Mouse (Mus musculus) stomach, embryonic 16.5 days (tissue): Measurements from ENCODE around the gene Khnyn. TPM values are rescaled to one million over a fixed set of nuclear protein-coding genes. Genes with fewer than 3 reads are reported as not detected.

Experiments
- ATAC-seq: fragments of 200-750 bp; cut with Nextera tagmentation; 2 replicates; pipeline ENCODE4 v1.8.0; 2017; ENCODE audit warnings: moderate number of reproducible peaks, moderate TSS enrichment; ENCODE audit not compliant: insufficient read depth, low FRiP score
- H3K27ac ChIP-seq: fragments of 300-500 bp; sonication (generic); 2 replicates; pipeline ENCODE4 v1.5.1; 2014; ENCODE audit warnings: low read length
- H3K27me3 ChIP-seq: fragments of 300-500 bp; sonication (generic); 2 replicates; pipeline ENCODE4 v1.6.1; 2014; ENCODE audit warnings: low read length, control low read depth, mixed read lengths; ENCODE audit not compliant: control insufficient read depth, insufficient read depth
- H3K36me3 ChIP-seq: fragments of 300-500 bp; sonication (generic); 2 replicates; pipeline ENCODE4 v1.6.1; 2014; ENCODE audit warnings: low read length; ENCODE audit not compliant: control insufficient read depth, insufficient read depth
- H3K4me1 ChIP-seq: fragments of 300-500 bp; sonication (generic); 2 replicates; pipeline ENCODE4 v1.6.1; 2014; ENCODE audit warnings: low read length, control low read depth, mixed read lengths; ENCODE audit not compliant: control insufficient read depth, insufficient read depth
- H3K4me2 ChIP-seq: fragments of 300-500 bp; sonication (generic); 2 replicates; pipeline ENCODE4 v1.6.1; 2014; ENCODE audit warnings: low read depth, low read length, mixed read lengths
- H3K4me3 ChIP-seq: fragments of 300-500 bp; sonication (generic); replicated peaks from 2 replicates; pipeline ENCODE4 v1.5.1; 2014; ENCODE audit warnings: mild to moderate bottlenecking, low read length
- H3K9ac ChIP-seq: fragments of 300-500 bp; sonication (generic); 2 replicates; pipeline ENCODE4 v1.6.1; 2014; ENCODE audit warnings: low read length
- H3K9me3 ChIP-seq: fragments of 300-500 bp; sonication (generic); replicated peaks from 2 replicates; pipeline ENCODE4 v1.6.1; 2016; ENCODE audit warnings: low read length, control low read depth; ENCODE audit not compliant: control insufficient read depth
- whole genome bisulfite sequencing: fragments of 180-500 bp; shearing (Covaris S2); extraction: QIAGEN DNeasy Blood & Tissue Kit; methylation state at CpG from one replicate; pipeline ENCODE4 v1.1.7; 2014; 5-methylcytosine and 5-hydroxymethylcytosine counted together
- polyA plus RNA-seq: library from polyadenylated mRNA; unstranded; fragments of >200 nt; fragmentation: Nextera tagmentation; extraction: Ambion mirVana; gene quantifications from 2 replicates; pipeline ENCODE4 v1.2.1, GENCODE M21; 2015

Gene Khnyn
- polyA plus RNA-seq, 1 experiment from 2014 or later = 18.5 TPM

DNA sequence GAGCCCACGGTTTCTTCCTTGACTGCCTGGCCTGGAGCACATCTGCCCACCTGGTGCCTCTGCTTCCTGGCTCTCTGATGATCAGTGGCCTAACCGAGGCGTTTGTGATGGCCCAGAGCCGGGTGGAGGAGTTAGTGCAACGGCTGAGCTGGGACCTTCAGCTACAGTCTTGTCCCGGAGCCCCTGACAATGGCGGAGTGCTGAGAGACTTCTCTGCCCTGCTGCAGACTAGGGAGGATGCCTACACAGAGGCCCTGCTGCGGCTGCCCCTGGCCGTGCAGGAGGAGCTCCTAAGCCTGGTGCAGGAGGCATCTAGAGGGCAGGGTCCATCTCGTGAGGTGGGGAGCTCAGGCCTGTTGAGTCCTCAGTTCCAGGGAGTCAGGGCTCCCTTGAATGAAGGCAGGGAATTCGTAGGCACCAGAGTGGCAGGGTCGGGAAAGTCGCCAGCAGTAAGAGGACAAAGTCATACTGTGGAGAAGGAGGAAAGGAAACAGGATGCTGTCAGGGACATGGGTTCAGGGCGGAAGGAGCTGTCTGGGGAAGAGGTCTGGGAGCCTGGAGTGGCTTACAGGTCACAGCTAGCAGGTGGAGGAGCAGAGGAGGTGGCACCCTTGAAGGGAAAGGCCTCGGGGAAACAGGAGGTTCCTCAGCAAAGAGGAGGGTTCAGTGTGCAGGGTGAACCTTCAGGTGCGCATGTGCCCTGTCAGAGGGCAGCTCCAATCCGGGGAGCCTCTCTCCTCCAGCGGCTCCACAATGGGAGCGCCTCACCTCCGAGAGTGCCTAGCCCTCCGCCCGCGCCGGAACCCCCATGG lies 2.0 kb downstream of the Khnyn start:
- WGBS = 76% methylated on average over 24 of the region's 24 CpGs
- peaks cover 17% of the 10 kb centered on the region for H3K36me3 ChIP-seq
- peaks cover 22% of the 10 kb centered on the region for H3K4me1 ChIP-seq
- no peak for ATAC-seq
- H3K9ac ChIP-seq = peak overlapping the region; percentile 92; the same call in 1 of the 2 replicates
- peak overlapping the region; percentile 84 for H3K4me2 ChIP-seq
- peak overlapping the region; percentile 97; the same call in 1 of the 2 replicates for H3K27ac ChIP-seq
- no peaks in the 10 kb centered on the region for H3K9me3 ChIP-seq
- H3K4me3 ChIP-seq = peak overlapping the region; percentile 75
- H3K27me3 ChIP-seq = no peaks in the 10 kb centered on the region

DNA sequence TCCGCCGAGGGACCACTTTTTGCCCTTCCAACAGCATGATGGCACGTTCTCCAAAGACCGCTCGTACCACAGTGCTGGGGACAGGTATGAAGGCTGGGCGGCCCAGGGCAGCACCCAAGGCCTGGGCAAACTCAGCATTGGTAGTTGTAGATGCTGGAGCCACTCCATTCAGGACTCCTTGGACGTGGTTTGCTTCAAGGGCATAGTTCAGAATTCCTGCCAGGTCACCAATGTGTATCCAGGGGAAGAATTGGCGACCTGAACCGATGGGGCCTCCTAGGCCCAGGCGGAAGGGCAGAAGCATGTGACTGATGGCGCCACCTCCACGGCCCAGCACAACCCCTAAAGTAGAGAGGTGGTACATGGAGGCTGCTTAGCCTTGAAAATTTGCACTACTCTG lies 12.9 kb downstream of the Khnyn start:
- Histone ChIP-seq H3K27ac (no peak overlapping the region), H3K9ac (no peak overlapping the region), H3K9me3 (no peaks in the 10 kb centered on the region), H3K27me3 (no peaks in the 10 kb centered on the region), H3K4me1 (peaks cover 11% of the 10 kb centered on the region), H3K36me3 (peaks cover 11% of the 10 kb centered on the region), H3K4me2 (no peak overlapping the region), H3K4me3 (no peak overlapping the region)
- 89% methylated on average over 12 of the region's 12 CpGs for WGBS
- ATAC-seq = no peak

DNA sequence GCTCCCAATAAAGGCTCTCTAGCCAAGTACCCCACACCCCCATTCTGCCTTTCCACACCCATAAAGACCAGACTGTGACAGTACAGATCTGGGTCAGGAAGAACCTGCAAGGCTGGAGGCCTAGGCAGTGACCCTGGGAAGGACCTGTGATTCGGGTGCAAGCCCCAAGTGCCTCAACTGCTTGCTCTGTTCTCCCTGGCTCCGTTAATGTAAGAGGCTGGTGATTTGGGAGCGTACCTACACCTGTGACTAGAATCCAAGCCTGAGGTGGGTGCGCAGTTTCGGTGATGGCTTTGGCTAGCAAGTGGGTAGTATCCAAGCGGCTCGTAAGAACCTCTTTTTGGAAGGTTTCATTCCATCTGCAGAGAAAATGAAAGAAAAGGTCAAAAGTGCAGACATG lies 14.2 kb downstream of the Khnyn start:
- H3K4me3 ChIP-seq = peak overlapping the region; percentile 54; the same call in 1 of the 2 replicates
- no peaks in the 10 kb centered on the region for H3K9me3 ChIP-seq
- peak overlapping the region; percentile 77; the same call in 1 of the 2 replicates for H3K4me2 ChIP-seq
- peaks cover 11% of the 10 kb centered on the region for H3K4me1 ChIP-seq
- H3K36me3 ChIP-seq = peaks cover 11% of the 10 kb centered on the region; the same call in 1 of the 2 replicates
- no peak for ATAC-seq
- H3K9ac ChIP-seq = no peak overlapping the region; the same call in 1 of the 2 replicates
- no peaks in the 10 kb centered on the region for H3K27me3 ChIP-seq
- WGBS = 84% methylated on average over 7 of the region's 7 CpGs
- peak overlapping the region; percentile 68; the same call in 1 of the 2 replicates for H3K27ac ChIP-seq

DNA sequence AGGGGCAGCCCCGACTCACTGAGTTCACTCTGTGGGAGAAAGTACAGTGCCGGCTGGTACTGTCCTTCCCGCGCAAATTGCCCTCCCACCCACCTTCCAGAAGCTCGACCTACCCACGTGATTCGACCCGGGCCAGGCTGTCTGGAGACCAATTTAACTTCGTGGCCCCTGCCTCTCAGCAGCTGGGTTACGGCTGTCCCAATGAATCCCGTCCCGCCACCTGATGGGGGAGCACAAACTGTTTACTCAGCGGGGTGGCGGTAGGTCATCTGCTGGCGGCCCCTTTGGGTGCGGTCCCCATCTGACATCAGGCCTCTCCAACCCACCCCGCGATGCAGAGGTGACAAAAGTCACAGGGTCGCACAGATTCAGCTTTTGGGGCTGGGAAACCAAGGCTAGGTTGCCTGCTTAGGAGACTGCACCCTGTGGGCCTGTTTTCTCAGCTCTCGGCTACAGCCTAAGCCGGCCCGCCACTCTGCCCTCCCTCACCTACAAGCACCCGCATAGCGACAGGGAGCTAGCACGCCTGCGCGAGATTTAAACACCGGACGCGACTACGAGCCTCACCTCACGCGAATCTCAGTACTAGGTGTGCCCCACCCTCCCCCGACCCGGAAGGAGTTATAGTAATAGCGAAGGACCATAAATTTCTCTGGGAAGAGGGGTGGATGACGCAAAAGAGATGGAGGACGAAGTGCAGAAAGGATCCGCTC lies 15.1 kb downstream of the Khnyn start, which contains the start of gene Sdr39u1:
TSS of gene Sdr39u1 (minus strand) at position 593 of the 713 bp plus-strand sequence.
- WGBS = 2% methylated on average over 39 of the region's 39 CpGs
- Histone ChIP-seq H3K27me3 (no peaks in the 10 kb centered on the region), H3K36me3 (0 out of 2 replicates have a peak, but pooled peaks cover 6% of the 10 kb centered on the region), H3K4me3 (peak within 1 kb of the TSS; percentile 54), H3K9ac (peak within 1 kb of the TSS; percentile 79), H3K4me1 (peaks cover 11% of the 10 kb centered on the region), H3K4me2 (peak within 1 kb of the TSS; percentile 77), H3K27ac (peak within 1 kb of the TSS; percentile 68), H3K9me3 (no peaks in the 10 kb centered on the region)
- peak; percentile 93 for ATAC-seq

DNA sequence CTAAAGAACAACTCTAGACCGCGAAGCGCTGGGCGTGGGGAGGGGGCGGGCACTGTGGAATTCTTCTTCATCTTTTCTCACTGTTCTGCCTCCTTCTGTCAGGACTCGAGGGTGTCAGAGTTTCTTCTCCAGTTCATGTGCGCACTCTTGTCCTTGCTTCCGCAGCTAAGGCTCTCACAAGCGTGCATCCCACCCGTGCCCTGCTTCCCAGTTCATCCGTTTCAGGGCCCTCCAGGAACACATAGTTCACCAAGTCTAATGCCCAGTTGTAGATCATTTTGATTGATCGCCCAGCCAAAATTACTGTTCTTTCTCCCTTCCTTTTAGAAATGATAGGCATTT lies 15.6 kb downstream of the Khnyn start:
- H3K9ac ChIP-seq = peak overlapping the region; percentile 79
- H3K36me3 ChIP-seq = 0 out of 2 replicates have a peak, but pooled peaks cover 4% of the 10 kb centered on the region
- ATAC-seq = peak; percentile 14; the same call in 1 of the 2 replicates
- H3K9me3 ChIP-seq = no peaks in the 10 kb centered on the region
- WGBS = 6% methylated on average over 12 of the region's 12 CpGs
- peak overlapping the region; percentile 54 for H3K4me3 ChIP-seq
- peak overlapping the region; percentile 77 for H3K4me2 ChIP-seq
- H3K27me3 ChIP-seq = no peaks in the 10 kb centered on the region
- peaks cover 11% of the 10 kb centered on the region for H3K4me1 ChIP-seq
- H3K27ac ChIP-seq = peak overlapping the region; percentile 68; the same call in 1 of the 2 replicates

DNA sequence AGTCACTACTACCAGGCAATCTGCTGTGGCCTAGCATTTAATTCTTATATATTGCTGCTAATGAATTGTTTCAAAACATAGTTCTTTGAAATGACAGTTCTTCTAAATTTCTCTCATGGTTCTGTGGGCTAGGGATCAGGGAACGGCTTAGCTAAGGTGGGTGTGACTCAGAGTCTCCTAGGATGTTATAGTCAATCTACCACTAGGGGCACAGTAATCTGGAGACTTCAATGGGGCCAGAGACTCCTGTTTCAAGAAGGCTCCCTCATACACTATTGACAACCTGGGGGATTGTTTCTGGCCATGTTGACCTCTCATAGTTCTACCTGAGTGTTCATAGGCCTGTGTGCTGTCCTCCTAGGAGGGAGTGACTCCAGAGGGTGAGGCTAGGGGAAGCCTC lies 20.8 kb downstream of the Khnyn start:
- Histone ChIP-seq H3K4me1 (peaks cover 3% of the 10 kb centered on the region; the same call in 1 of the 2 replicates), H3K9me3 (no peaks in the 10 kb centered on the region), H3K27ac (no peak overlapping the region), H3K36me3 (no peaks in the 10 kb centered on the region), H3K4me3 (no peak overlapping the region), H3K4me2 (no peak overlapping the region), H3K9ac (no peak overlapping the region), H3K27me3 (no peaks in the 10 kb centered on the region)
- no peak for ATAC-seq
- 14% methylated on average over 1 of the region's 1 CpGs for WGBS

DNA sequence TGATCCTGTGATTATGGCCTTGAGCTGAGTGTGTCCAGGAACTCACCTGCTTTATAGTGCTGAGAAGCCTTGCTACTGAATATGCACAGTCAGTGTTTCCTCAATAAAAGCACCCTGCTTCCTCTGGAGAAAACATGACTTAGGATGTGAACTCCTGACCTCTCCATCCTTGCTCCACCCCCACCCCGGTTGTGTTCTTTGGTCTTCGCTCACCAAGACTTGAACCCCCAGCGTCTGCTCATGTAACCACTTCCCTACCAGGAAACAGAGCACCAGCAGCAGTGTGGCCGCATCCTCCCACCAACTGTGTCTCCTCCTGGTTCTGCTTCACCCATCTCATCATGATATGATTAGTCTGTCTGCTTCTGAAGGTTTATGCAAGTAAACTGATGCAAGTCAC lies 28.7 kb downstream of the Khnyn start:
- 48% methylated on average over 4 of the region's 4 CpGs for WGBS
- no peak for ATAC-seq
- no peak overlapping the region for H3K27ac ChIP-seq
- no peaks in the 10 kb centered on the region for H3K9me3 ChIP-seq
- H3K4me3 ChIP-seq = no peak overlapping the region
- H3K4me2 ChIP-seq = no peak overlapping the region
- no peaks in the 10 kb centered on the region for H3K27me3 ChIP-seq
- 0 out of 2 replicates have a peak, but pooled peaks cover 3% of the 10 kb centered on the region for H3K4me1 ChIP-seq
- H3K36me3 ChIP-seq = no peaks in the 10 kb centered on the region
- no peak overlapping the region for H3K9ac ChIP-seq

DNA sequence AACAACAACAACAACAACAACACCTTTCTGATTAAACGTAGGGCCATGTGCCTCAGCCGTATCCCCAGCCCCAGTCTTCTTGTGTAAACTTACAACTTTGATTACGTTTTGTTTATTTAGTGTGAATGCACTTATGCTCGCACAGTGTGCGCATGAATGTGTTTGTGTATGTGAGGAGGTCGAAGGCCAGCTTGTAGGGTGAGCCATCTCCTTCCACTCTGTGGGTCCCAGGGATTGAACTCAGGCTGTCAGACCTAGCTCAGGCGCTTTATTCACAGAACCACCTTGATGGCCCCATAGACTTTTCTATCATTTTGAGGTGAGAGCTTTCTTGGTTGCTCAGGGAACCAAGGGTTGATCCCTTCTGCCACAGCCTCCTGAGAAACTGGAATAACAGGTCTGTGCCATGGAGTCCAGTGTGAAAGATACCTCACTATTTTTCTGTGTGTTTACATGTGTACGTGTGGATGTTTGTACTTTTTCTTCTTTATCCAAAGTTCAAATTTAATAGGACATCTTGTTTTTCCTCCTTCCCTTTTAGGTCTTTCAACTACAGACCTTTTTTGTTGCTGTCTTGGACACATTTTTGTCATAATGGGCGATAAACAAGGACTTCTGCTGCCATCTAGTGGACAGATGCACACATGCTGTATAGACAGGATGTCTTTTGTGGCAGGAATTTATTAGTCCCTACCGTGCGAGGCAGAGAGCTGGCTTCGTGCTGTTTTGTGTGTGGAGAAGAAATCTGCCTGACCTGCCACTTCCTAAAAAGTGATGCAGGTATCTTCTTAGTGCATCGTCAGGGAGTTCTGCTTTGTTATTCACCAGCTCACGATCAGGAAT lies 33.7 kb downstream of the Khnyn start:
- H3K9ac ChIP-seq = peak overlapping the region; percentile 9; the same call in 1 of the 2 replicates
- 0 out of 2 replicates have a peak overlapping the region, but pooled peaks have one; percentile 0 for H3K4me2 ChIP-seq
- H3K9me3 ChIP-seq = no peaks in the 10 kb centered on the region
- peak; percentile 82 for ATAC-seq
- H3K36me3 ChIP-seq = no peaks in the 10 kb centered on the region
- 16% methylated on average over 14 of the region's 14 CpGs for WGBS
- H3K27me3 ChIP-seq = no peaks in the 10 kb centered on the region
- no peak overlapping the region for H3K4me3 ChIP-seq
- H3K27ac ChIP-seq = peak overlapping the region; percentile 56; the same call in 1 of the 2 replicates
- 0 out of 2 replicates have a peak, but pooled peaks cover 6% of the 10 kb centered on the region for H3K4me1 ChIP-seq
